Mouse (Mus musculus) c-Kit-negative CD71-positive TER-119-positive erythroid progenitor cells, embryonic 14.5 days (primary cell): ENCODE measurements around the gene Smtnl2.

ENCODE experiments used
- DNase-seq: peaks from one replicate; pipeline ENCODE4 v3.0.0-alpha.2; 2013; ENCODE audit warnings: low read depth, low spot score

Smtnl2 gene

GRCm38 (mm10) chr11:72402017-72402416 is 9.5 kb downstream of the Smtnl2 start:
- no peak for DNase-seq

- DNase-seq, result no peak
Observed at GRCm38 (mm10) chr11:72401068-72401467, 10.4 kb downstream of the Smtnl2 start.

GRCm38 (mm10) chr11:72397811-72398525 is 13.5 kb downstream of the Smtnl2 start:
- no peak for DNase-seq

GRCm38 (mm10) chr11:72397072-72397471 is 14.4 kb downstream of the Smtnl2 start:
- DNase-seq, result no peak

GRCm38 (mm10) chr11:72396621-72397020 is 14.9 kb downstream of the Smtnl2 start:
- no peak for DNase-seq

- DNase-seq, result no peak
Observed at GRCm38 (mm10) chr11:72395652-72396051, 15.9 kb downstream of the Smtnl2 start.

GRCm38 (mm10) chr11:72394694-72395093 is 16.8 kb downstream of the Smtnl2 start:
- DNase-seq, result no peak

- DNase-seq, result no peak
Observed at GRCm38 (mm10) chr11:72393669-72394068, 17.8 kb downstream of the Smtnl2 start.

- no peak for DNase-seq
Observed at GRCm38 (mm10) chr11:72393243-72393642, 18.3 kb downstream of the Smtnl2 start.

GRCm38 (mm10) chr11:72391181-72391580 is 20.3 kb downstream of the Smtnl2 start:
- DNase-seq, result no peak

- DNase-seq, result no peak
Observed at GRCm38 (mm10) chr11:72389407-72390142, 21.9 kb downstream of the Smtnl2 start.

- no peak for DNase-seq
Observed at GRCm38 (mm10) chr11:72388113-72388529, 23.4 kb downstream of the Smtnl2 start.

GRCm38 (mm10) chr11:72379351-72379750 is 32.2 kb downstream of the Smtnl2 start:
- DNase-seq, result no peak

- DNase-seq, result no peak
Observed at GRCm38 (mm10) chr11:72378222-72378621, 33.3 kb downstream of the Smtnl2 start.

- DNase-seq, result no peak
Observed at GRCm38 (mm10) chr11:72376562-72376961, 35.0 kb downstream of the Smtnl2 start.

- no peak for DNase-seq
Observed at GRCm38 (mm10) chr11:72369904-72370672, 41.4 kb downstream of the Smtnl2 start.

- no peak for DNase-seq
Observed at GRCm38 (mm10) chr11:72367934-72368674, 43.4 kb downstream of the Smtnl2 start.

GRCm38 (mm10) chr11:72366126-72366525 is 45.4 kb downstream of the Smtnl2 start:
- no peak for DNase-seq

GRCm38 (mm10) chr11:72364526-72364925 is 47.0 kb downstream of the Smtnl2 start:
- no peak for DNase-seq

GRCm38 (mm10) chr11:72363523-72364240 is 47.8 kb downstream of the Smtnl2 start:
- DNase-seq, result no peak

GRCm38 (mm10) chr11:72362347-72362741 is 49.2 kb downstream of the Smtnl2 start, which contains the start of gene Tekt1:
Gene Tekt1 (minus strand): TSS chr11:72362442.
- DNase-seq, result no peak
